Mouse (Mus musculus) adrenal gland (tissue): ENCODE results near the gene Sspo.

Experiments used
- intact Hi-C: fragments of 180-260 bp; cut with DNase I; formaldehyde crosslinking; loops from one replicate; pipeline ENCODE4 v1.15.1; 2025

The Sspo gene

DNA sequence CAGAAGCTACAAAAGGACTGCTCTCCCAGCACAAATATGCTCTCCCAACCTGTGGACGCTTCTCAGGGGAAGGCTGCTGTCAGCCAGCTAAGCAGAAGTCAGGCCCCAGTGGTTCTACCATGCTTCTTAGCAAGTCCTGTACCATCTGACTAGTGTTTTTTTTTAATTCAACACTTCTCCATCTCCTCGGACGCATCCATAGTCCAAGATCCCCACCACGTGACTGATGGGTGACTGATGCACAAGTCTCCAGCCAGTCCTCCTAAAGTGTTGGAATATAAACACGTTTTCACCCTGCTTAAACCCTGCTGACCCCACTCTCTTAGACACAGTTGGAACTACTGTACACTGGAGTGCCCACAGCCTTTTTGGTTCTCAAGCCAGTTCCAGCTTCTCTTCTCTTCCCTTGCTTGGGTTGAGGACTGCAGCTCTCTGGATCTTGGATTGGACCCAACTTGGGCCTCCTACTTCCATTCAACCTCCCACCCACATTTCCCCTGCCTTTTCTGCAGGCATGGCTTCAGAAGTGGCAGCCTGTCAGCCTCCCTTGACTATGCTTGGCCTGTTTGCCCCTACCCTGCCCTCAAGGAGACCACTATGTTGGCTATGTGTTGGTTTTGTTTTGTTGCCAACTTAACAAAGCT lies 12.2 kb upstream of the Sspo start:
- intact Hi-C loops, result no loop called here

- intact Hi-C loops, result no loop called here
Measured at GRCm38 (mm10) chr6:48437679-48438376, 10.2 kb upstream of the Sspo start.

- intact Hi-C loops, result no loop called here
Measured at GRCm38 (mm10) chr6:48438475-48439125, 9.4 kb upstream of the Sspo start.

- intact Hi-C loops, result no loop called here
Measured at GRCm38 (mm10) chr6:48439654-48440053, 8.4 kb upstream of the Sspo start.

DNA sequence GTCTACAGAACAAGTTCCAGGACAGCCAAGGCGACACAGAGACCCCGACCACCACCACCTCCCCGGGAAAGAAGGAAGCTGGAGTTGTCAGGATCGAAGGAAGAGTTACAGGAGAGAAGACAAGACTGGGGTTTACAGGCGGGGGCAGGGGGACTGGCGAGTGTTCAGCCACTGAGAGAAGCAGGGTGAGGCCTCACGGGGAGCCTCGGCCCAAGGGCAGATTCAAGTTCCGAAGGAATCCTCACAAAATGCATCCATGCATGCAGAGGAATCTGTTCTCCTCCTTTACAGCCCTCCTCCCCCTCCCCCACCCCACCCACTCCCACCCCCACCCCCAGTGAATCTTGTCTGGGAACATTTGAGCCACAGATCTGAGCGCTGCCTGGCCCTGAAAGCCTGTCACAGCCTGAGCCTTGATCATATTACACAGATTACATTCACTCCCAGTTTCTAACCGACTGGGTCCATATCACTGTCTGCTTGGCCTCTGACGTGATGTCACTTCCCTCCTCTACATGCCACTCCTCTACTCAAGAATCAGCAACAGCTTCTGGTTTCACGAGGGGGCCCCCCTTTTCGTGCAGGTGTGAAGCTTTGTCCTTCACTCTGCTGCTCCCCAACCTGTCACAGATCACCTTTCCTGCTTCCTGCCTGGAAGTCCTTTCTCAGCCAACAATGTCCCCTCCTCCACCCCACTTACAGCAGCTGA lies 7.6 kb upstream of the Sspo start:
- intact Hi-C loops, result no loop called here

DNA sequence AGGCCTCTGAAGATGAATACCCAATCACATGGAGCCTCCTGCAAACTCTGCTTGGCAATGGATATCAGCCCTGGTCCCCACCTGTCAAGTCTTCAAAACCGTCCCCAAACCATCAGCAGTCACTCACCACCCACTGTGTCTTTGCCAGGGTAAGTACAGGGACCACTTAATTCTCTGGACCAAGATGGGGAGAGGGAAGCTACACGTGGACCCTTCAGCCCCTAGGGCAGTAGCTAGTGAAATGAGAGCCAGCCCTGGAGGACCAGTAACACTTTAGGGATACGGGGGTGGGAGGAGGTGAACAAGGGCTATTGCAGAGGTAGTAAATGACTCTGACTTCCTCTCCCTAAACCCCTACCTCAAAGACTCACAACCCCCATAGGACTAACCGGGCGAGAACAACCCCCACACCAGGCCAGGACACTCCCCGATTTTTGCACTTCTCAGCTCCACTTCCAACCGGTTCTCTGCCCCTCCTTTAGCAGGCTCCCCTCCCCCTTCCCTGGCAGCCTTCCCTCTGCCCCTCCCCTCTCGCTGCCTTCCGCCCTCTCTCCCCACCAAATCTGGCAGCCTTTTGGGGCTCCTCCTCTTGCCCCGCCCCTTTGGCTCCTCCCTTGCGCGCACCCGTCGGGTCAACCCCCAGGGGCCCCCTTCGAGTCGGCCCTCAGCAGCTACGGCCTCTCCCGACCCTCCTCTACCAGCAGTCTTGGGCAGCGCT lies 4.3 kb upstream of the Sspo start:
- intact Hi-C loops, result loop anchor here (2.0 kb wide), 1 partner anchor 49 kb away; the partner anchor contains the start of gene Krba1

DNA sequence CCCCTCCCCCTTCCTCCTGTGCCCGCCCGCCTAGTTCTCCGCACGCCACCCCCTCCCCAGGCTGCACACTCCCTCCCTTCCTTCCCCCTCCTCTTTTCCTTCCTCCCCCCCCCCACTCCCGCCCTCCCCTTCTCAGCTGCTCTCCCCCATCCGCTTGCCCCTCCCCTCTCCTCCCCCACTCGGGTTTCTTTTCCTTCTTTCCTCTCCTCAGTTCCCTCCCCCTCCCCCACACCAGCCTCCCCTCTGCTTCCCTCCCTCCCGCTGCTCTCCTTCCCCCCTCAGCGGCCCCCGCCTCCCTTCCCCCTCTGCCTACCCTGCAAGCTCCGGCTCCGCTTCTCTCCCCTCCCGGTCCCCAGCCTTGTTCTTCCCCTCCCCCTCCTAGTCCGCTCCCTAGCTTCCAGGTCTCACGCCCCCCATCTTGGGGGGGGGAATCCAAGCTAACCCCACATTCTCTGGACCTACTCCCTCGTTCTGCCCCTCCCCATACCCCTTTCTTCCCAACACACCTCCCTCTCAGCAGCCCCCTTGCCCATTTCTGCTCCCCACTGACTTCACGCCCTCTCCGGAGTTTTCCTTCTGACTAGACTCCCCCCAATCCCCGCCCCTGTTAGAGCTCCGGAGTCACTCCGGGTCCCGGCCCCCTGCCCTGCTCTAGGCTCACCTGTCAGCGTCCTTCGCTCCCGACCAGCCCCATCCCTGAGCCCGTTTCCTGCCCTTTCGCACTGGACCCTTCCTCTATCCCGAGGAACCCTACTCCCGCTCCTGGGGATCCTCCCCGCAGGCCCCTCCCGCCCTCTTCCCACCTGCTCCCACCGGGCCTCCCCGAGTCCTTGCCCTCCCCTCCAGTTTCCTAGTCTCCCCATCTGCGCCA lies 3.5 kb upstream of the Sspo start:
- intact Hi-C loops, result loop anchor here (2.0 kb wide), 1 partner anchor 50 kb away; the partner anchor contains the start of gene Krba1

GRCm38 (mm10) chr6:48445181-48446101 lies 2.6 kb upstream of the Sspo start, which contains the start of gene Zfp467:
Gene Zfp467 (minus strand): TSS chr6:48445825.
- intact Hi-C loops, result loop anchor here (2.0 kb wide), 1 partner anchor 51 kb away; the partner anchor contains the start of gene Krba1

DNA sequence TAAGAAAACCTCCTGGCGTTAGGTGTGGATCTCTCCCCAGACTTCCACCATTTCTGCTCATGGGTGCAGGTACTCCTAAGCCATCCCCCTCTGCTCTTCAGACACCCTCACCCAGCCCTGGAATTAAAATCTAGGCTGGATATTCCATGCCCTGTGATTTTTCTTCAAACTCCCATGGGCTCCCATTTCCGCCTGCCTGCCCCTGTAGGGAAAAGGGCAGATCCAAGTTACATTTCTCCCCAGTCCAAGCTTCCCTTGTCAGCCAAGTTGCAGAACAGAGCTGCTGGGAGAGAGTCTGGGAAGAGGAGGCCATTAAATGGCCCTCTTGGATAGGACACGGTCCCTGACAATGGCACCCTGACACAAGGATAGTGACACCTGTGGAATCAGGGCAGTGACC lies 1.8 kb upstream of the Sspo start:
- intact Hi-C loops, result no loop called here

GRCm38 (mm10) chr6:48446896-48447295 lies 1.1 kb upstream of the Sspo start:
- intact Hi-C loops, result no loop called here

DNA sequence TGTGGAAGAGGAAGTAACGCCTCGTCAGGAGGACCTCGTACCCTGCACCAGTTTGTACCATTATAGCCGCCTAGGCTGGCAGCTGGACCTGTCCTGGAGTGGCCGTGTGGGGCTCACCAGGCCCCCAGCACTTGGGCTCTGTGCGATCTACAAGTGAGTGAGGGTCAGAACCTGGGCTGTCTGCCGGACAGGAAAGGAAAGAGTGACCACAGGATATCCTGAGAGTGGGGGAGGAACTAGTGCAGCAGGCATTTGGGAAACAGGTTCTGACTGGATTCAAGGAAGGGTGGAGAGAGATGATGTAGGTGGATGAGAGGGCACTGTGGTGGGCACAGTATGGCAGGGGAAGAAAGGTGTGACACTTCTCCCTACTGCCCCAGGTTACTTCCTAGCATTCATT lies 498 bp downstream of the Sspo start:
- intact Hi-C loops, result no loop called here

DNA sequence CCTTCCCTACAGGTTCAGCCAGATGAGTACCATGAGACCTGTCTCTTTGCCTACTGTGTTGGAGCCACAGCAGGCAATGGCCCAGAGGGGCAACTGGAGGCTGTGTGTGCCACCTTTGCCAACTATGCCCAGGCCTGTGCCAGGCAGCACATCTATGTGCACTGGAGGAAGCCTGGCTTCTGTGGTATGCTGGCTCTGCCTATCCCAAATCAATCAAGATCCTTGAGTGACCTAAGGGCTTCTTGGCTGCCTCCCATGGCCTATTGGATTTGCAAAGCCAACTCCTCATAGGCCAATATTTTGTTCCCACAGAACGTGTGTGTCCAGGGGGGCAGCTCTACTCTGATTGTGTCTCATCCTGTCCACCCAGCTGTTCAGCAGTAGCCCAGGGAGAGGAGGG lies 4.1 kb downstream of the Sspo start:
- intact Hi-C loops, result no loop called here

DNA sequence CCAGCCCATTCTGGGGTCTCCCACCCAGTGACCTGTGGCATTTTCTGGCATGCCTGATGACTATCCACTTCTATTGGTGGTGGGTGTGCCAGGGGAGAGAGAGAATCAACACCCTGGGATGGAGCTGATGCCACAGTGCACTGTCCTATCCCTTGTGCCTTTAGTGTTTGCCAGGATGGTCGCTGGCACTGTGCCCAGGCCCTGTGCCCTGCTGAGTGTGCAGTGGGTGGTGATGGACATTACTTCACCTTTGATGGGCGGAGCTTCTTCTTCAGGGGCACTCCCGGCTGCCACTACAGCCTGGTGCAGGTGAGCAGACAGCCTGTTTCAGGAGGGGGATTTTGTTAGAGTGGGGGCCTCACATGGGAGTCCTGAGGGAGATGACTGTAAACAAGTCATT lies 4.7 kb downstream of the Sspo start:
- intact Hi-C loops, result no loop called here

DNA sequence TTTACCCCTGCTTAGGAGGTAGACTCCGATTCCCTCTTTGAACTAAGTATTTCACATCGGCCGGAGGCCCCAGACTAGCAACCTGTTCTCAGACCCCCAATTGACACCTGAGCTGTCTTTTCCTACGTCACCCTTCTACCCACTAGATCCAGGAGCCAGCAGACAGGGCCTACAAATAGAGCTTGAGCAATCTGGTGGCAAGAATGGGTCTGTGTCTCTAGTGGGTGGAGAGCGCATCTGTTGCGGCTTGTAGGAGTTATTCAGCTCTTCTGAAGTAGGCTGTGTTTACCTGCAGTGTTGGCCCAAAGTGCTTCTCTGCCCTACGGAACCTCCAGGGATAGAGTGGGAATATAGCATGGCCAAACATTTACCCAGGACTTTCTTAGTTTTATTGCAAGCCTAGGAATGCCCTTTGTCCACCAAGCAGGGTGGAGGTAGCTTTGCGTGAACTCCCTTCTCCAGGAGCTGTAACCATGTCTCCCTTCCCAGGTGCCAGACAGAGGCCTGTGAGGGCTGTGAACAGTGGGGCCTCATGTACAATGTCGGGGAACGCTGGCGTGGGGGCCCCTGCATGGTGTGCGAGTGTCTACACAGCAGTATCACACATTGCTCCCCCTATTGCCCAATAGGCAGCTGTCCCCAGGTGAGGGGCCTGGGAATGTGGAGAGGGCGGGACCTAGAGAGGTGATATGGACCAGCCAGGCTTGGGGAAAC lies 17.1 kb downstream of the Sspo start:
- intact Hi-C loops, result no loop called here

GRCm38 (mm10) chr6:48466715-48467114 lies 18.7 kb downstream of the Sspo start:
- intact Hi-C loops, result no loop called here

DNA sequence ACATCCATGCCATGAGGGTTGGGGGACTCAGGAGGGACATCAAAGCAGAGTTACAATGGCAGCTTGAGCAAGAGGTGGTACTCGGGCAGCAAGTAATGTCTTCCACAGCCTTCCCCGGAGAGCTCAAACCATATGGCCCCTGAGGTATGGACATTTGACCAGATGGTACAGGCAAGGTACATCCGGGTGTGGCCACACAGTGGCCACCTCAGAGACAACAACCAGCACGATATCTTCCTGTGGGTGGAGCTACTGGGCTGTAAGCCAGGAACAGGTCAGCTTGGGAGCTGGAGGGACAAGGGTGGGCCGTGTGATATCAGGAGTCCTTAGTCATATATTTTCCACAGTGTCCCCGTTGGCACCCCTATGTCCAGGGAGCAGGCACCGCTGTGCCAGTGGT lies 19.5 kb downstream of the Sspo start:
- intact Hi-C loops, result no loop called here

GRCm38 (mm10) chr6:48470739-48471138 lies 22.7 kb downstream of the Sspo start:
- intact Hi-C loops, result no loop called here

DNA sequence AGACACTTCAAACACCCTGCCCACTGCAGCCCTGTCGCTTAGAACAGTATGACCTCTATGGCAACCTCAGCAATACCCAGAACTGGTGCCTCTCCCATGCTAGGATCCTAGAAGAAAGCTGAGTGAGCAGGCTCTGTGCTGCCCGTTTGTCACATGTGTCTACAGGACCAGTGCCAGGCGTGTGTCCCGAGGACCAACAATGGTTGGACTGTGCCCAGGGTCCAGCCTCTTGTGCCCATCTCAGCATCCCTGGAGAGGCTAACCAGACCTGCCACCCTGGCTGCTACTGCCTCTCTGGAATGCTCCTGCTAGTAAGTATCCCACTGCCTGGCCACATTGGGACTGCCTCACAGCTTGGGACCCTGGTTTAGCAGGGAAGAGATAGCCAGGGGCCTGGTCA lies 30.4 kb downstream of the Sspo start:
- intact Hi-C loops, result no loop called here
